Mouse (Mus musculus) hindbrain, embryonic 10.5 days (tissue): ENCODE data around the gene Bri3. TPM values are rescaled to one million over a fixed set of nuclear protein-coding genes. Genes with fewer than 3 reads are reported as not detected.

ENCODE experiments used
- DNase-seq: peaks from one replicate; pipeline ENCODE4 v3.0.0-alpha.2; 2017; ENCODE audit warnings: low spot score
- H3K27ac ChIP-seq: fragments of 300-500 bp; sonication (generic); 2 replicates; pipeline ENCODE4 v1.5.1; 2016; ENCODE audit warnings: mild to moderate bottlenecking, moderate library complexity
- H3K27me3 ChIP-seq: fragments of 300-500 bp; sonication (generic); 2 replicates; pipeline ENCODE4 v1.6.1; 2016; ENCODE audit warnings: mild to moderate bottlenecking; ENCODE audit not compliant: poor library complexity, insufficient read depth, severe bottlenecking
- H3K36me3 ChIP-seq: fragments of 300-500 bp; sonication (generic); 2 replicates; pipeline ENCODE4 v1.6.1; 2016; ENCODE audit warnings: mild to moderate bottlenecking, moderate library complexity
- H3K4me1 ChIP-seq: fragments of 300-500 bp; sonication (generic); replicated peaks from 2 replicates; pipeline ENCODE4 v1.6.1; 2016; ENCODE audit warnings: mild to moderate bottlenecking
- H3K4me3 ChIP-seq: fragments of 300-500 bp; sonication (generic); 2 replicates; pipeline ENCODE4 v1.5.1; 2016; ENCODE audit warnings: mild to moderate bottlenecking, moderate library complexity
- H3K9me3 ChIP-seq: fragments of 300-500 bp; sonication (generic); 2 replicates; pipeline ENCODE4 v1.6.1; 2016; ENCODE audit warnings: mild to moderate bottlenecking, moderate library complexity
- WGBS: fragments of 180-500 bp; shearing (Covaris S2); methylation state at CpG from one replicate; pipeline ENCODE4 v1.1.7; 2016; 5-methylcytosine and 5-hydroxymethylcytosine counted together
- polyA plus RNA-seq: library from polyadenylated mRNA; unstranded; fragments of >200 nt; fragmentation: Nextera tagmentation; extraction: Ambion mirVana; gene quantifications from 2 replicates; pipeline ENCODE4 v1.2.1, GENCODE M21; 2016

The Bri3 gene
- polyA plus RNA-seq: 115 and 157 TPM in 2 replicates

DNA sequence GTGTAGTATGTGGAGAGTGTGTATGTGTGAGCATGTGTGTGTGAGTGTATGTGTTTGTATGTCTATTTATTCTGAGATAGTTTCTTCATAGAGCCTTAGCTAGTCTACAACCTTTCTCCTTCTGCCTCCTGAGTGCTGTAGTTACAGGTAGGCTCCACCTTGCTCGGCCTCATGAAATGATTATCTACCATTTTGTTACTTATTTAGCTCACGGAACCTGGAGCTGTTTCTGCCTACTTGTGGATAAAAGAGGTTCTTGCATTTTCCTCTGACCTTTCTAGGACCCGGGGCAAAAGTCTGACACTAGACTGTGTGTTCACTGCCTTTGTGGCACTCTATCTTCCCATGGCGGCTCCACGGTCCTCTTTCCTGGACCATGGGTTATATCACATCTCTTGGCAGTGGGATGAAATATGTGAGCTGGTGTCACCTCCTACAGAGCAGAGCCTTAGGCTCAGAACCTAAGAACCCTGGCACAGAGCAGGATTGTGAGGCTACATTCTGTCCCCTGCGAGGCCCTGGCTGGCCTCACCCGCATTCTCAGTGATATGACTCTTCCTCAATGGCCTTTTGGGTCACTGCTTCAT lies at the start of gene Bri3:
Gene Bri3, plus strand, starts transcription at position 537 of the 587 bp plus-strand sequence.
- Histone ChIP-seq H3K4me1 (no peaks in the 10 kb centered on the region), H3K9me3 (no peaks in the 10 kb centered on the region), H3K4me3 (no peak within 1 kb of the TSS), H3K27ac (no peak within 1 kb of the TSS), H3K27me3 (no peaks in the 10 kb centered on the region), H3K36me3 (no peaks in the 10 kb centered on the region)
- 88% methylated on average over 7 of the region's 7 CpGs for WGBS
- no peak for DNase-seq

DNA sequence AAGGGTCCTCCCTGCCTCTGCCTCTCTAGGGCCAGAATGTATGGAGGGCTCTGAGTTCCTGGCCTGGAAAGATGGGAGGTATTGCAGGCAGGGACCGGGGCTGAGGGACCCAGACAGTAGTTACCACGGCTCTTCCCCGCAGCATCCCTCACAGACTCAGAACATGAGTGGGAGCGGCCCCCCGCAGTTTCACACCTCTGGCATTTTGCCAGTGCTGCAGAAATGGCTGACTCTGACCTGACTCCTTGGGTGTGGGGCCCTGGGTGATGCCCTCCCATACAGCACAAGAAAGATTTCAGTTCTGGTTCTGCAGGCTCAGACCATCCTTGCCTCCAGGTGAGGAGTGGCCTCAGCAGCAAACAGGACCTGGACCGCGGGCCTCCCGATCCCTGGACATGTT lies 48.7 kb upstream of the Bri3 start:
- Histone ChIP-seq H3K9me3 (no peaks in the 10 kb centered on the region), H3K27me3 (no peaks in the 10 kb centered on the region), H3K36me3 (peaks cover 32% of the 10 kb centered on the region), H3K4me3 (no peak overlapping the region), H3K27ac (no peak overlapping the region), H3K4me1 (peaks cover 30% of the 10 kb centered on the region)
- WGBS: 89% methylated on average over 8 of the region's 8 CpGs
- no peak for DNase-seq

DNA sequence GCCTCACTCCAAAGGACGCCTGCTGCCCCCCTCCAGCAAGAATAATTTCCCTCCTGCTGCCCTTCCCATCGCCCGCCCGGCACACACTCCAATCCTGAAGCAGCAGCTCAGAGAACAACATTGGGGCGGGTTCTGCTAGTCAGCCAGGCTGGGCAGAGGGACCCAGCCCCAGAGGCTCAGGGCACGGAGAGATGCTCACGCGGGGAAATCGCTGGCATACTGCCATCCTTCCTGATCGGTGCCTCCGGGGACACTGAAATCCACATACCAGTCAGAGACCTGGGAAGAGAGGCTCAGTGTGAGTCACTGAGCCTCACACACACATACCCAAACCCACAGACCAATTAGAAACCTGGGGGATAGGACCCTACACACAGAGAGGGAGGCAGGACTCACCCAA lies 43.6 kb upstream of the Bri3 start:
- WGBS: 90% methylated on average over 11 of the region's 11 CpGs
- H3K27me3 ChIP-seq: no peaks in the 10 kb centered on the region
- H3K9me3 ChIP-seq: peaks cover 7% of the 10 kb centered on the region; the same call in 1 of the 2 replicates
- H3K4me3 ChIP-seq: no peak overlapping the region
- DNase-seq: no peak
- peaks cover 6% of the 10 kb centered on the region; the same call in 1 of the 2 replicates for H3K4me1 ChIP-seq
- H3K36me3 ChIP-seq: peaks cover 75% of the 10 kb centered on the region
- no peak overlapping the region for H3K27ac ChIP-seq

DNA sequence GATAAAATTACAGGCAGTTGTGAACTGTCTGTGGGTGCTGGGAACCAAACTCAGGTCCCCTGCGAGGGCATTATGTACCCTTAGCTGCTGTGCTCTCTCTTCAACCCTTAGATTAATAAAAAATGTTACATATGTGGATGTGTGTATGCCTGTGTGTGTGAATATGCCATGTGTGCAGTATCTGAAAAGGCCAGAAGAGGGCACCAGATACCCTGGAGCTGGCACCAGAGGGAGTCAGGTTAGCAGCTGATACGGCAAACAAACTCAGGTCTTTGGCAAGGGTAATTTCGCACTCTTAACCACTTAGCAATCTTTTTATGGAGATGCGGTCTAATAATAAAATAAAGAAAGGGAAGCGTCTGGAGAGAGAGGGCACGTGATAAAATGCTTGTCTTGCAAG lies 41.8 kb upstream of the Bri3 start:
- Histone ChIP-seq H3K27ac (no peak overlapping the region), H3K4me3 (no peak overlapping the region), H3K9me3 (peaks cover 7% of the 10 kb centered on the region; the same call in 1 of the 2 replicates), H3K27me3 (no peaks in the 10 kb centered on the region), H3K36me3 (peaks cover 81% of the 10 kb centered on the region), H3K4me1 (no peaks in the 10 kb centered on the region)
- no peak for DNase-seq
- 93% methylated on average over 6 of the region's 6 CpGs for WGBS

DNA sequence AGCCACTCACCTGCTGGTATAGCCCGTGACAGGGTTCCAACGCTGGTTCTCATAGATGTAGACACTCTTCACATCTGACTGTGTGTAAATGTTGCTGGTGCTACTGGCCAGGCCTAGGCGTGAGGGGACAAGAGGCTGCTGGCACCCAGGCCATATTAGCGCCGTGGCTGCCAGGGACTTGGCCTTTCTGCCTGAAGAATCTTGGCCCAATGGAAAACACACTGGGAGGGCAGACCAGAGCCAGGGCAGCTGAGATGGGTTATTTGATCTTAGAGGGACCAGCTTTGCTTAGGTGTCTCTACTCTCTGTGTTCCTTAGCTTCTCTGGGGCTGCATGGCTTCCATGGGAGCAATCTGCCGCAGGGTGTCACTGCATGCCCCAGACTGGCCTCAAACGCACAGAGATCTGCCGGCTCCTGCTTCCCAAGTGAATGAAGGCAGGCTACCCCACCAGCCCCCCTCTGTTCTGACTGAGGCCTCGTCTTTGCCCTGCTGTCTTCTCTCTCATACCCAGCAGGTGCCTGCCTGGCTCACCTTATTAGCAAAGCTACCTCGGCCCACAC lies 40.8 kb upstream of the Bri3 start:
- WGBS: 87% methylated on average over 10 of the region's 10 CpGs
- Histone ChIP-seq H3K36me3 (peaks cover 82% of the 10 kb centered on the region), H3K4me1 (no peaks in the 10 kb centered on the region), H3K27ac (no peak overlapping the region), H3K9me3 (peaks cover 7% of the 10 kb centered on the region; the same call in 1 of the 2 replicates), H3K27me3 (no peaks in the 10 kb centered on the region), H3K4me3 (no peak overlapping the region)
- DNase-seq: no peak

DNA sequence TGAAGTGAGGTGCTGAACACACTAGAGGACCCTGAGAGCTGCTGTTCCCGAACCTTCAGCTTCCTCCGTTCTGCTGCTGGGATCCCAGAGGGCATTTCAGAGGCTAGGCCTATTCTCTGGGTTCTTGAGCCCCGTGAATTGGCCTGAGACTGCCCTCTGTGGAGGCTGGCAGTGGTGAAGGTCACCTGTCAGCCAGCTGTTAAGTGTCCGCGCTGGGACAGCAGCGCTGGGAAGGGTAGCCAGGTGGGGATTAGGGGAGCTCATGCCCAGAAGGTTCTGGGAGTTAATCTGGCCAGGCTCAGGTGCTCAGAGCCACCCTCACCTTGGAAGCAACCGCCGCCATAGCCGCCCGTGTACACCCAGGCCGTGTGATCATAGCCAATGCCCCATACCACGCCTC lies 39.9 kb upstream of the Bri3 start:
- no peak overlapping the region for H3K27ac ChIP-seq
- no peak for DNase-seq
- no peaks in the 10 kb centered on the region for H3K4me1 ChIP-seq
- no peak overlapping the region for H3K4me3 ChIP-seq
- 95% methylated on average over 12 of the region's 12 CpGs for WGBS
- peaks cover 7% of the 10 kb centered on the region; the same call in 1 of the 2 replicates for H3K9me3 ChIP-seq
- H3K27me3 ChIP-seq: no peaks in the 10 kb centered on the region
- H3K36me3 ChIP-seq: peaks cover 84% of the 10 kb centered on the region

DNA sequence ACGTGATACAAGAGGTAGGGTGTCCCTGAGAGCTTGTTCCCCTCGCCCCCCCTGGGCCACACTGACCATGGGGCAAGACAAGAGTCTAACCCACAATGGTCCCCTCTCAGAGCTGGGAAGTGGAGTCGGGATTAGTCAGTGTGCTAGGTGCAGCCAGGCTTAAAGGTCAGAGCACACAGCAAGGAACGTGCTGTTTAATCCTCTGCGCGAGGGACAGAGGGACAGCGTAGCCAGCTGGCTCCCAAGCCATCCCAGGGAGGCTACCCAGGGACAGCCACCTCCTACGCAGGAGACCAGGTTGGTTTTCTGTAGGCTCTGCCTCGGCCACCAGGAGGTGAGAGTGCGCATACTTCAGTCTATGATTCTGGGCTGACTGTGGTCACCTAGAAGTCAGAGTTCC lies 39.3 kb upstream of the Bri3 start:
- no peak overlapping the region for H3K4me3 ChIP-seq
- no peaks in the 10 kb centered on the region for H3K27me3 ChIP-seq
- no peak for DNase-seq
- WGBS: 74% methylated on average over 10 of the region's 10 CpGs
- no peak overlapping the region for H3K27ac ChIP-seq
- peaks cover 87% of the 10 kb centered on the region for H3K36me3 ChIP-seq
- H3K9me3 ChIP-seq: peaks cover 7% of the 10 kb centered on the region; the same call in 1 of the 2 replicates
- H3K4me1 ChIP-seq: no peaks in the 10 kb centered on the region

DNA sequence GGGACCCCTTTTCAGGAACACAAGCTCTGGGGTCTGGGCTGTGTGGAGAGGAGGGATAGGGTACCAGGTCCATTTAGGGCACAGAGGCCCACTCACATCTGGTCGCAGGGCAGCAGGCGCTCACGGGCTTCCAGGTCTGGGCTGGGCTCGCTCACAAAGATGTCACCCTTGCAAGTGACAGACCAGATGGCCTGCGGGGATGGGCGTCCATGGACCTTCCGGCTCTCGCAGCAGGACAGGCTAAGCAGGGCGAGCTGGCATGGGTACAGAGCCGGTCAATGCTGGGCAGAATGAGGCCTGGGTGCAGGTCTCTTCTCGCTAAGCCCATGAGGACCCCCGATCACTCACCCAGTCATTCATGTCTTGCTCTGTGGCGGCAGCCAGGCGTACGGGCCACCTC lies 38.2 kb upstream of the Bri3 start:
- peaks cover 87% of the 10 kb centered on the region for H3K36me3 ChIP-seq
- 94% methylated on average over 15 of the region's 15 CpGs for WGBS

DNA sequence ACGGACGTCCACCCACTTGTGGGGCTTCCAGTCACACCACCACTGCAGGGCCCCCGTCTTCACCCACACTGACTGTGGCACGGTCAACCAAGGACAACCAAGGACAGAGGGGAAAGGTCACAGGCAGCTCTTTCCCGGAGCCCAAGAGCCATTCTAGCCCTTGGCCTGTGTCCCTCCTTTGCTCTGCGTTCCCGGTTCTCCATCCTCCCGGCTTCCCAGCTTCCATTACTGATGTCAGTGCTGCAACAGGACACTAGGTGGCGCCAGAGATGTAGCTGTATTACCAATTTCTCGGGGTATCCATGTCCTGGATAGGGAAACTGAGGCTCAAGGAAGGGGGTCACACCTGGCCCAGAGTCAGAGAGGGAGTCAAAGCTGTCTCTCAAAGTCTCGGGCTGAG lies 36.8 kb upstream of the Bri3 start:
- no peaks in the 10 kb centered on the region for H3K4me1 ChIP-seq
- no peak overlapping the region for H3K4me3 ChIP-seq
- H3K9me3 ChIP-seq: peaks cover 3% of the 10 kb centered on the region; the same call in 1 of the 2 replicates
- DNase-seq: peak; percentile 46
- WGBS: 53% methylated on average over 11 of the region's 11 CpGs
- peaks cover 90% of the 10 kb centered on the region for H3K36me3 ChIP-seq
- no peaks in the 10 kb centered on the region for H3K27me3 ChIP-seq
- no peak overlapping the region for H3K27ac ChIP-seq

More for the DNA sequence above, 38.2 kb upstream of the Bri3 start:
- no peak overlapping the region for H3K27ac ChIP-seq
- no peak overlapping the region for H3K4me3 ChIP-seq
- no peaks in the 10 kb centered on the region for H3K4me1 ChIP-seq
- no peak for DNase-seq
- peaks cover 7% of the 10 kb centered on the region; the same call in 1 of the 2 replicates for H3K9me3 ChIP-seq
- no peaks in the 10 kb centered on the region for H3K27me3 ChIP-seq

DNA sequence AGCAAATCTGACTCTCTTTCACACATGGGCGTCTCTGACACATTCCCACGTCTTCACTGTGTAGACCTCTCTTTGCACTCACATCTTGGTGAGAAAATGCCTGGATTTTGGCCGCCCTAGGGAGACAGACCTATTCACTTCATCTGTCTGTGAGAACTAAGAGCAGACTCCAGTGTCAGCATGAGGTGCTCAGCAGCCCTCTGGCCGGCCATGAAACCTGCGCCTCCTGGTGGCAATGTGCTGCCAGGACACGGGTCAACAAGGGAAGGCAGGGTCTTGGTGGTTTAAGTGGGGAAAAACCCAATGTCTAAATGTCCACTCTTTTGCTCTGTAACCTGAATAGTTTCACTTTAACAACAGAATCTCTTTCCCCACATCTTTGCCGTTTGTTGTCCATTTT lies 29.8 kb upstream of the Bri3 start:
- Histone ChIP-seq H3K4me1 (peaks cover 13% of the 10 kb centered on the region), H3K4me3 (no peak overlapping the region), H3K9me3 (no peaks in the 10 kb centered on the region), H3K27ac (no peak overlapping the region), H3K27me3 (no peaks in the 10 kb centered on the region), H3K36me3 (peaks cover 85% of the 10 kb centered on the region)
- DNase-seq: peak; percentile 69
- 34% methylated on average over 7 of the region's 7 CpGs for WGBS

DNA sequence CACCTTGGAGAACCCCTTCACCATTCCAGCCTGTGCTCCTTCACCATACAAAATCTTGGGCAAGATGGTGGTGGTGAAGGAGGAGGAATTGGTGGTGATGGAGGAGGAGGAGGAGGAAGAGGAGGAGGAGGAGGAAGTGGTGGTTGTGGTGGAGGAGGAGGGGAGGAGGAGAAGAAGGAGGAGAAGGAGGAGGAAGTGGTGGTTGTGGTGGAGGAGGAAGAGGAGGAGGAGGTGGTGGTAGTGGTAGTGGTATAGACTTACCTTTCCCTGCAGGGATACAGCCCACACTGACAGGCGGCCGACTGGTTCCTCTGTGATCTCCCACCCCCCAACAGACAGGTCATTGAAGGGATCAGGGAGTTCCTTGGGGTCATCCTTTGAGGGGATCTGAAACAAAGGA lies 28.2 kb upstream of the Bri3 start:
- peaks cover 70% of the 10 kb centered on the region for H3K36me3 ChIP-seq
- 82% methylated on average over 2 of the region's 2 CpGs for WGBS
- no peaks in the 10 kb centered on the region for H3K27me3 ChIP-seq
- H3K9me3 ChIP-seq: no peaks in the 10 kb centered on the region
- no peak for DNase-seq
- H3K27ac ChIP-seq: no peak overlapping the region
- peaks cover 21% of the 10 kb centered on the region for H3K4me1 ChIP-seq
- no peak overlapping the region for H3K4me3 ChIP-seq

DNA sequence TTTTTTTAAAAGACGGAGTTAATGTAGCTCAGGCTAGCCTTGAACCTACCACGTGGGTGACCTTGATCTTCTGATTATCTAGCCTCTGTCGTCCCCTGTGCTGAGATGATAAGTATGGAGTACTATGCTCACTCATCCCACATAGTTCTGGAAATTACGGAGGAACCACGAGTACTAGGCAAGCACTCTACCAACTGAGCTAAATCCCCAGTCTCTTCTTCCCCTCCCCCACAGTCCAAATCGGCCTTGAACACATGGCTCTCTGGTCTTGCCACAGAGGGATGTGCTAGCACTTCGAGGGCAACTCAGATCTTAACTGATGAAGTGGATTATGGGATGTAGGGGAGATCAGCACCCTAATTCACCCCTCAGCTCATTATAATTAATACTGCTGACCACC lies 26.2 kb upstream of the Bri3 start:
- H3K4me1 ChIP-seq: peaks cover 38% of the 10 kb centered on the region
- WGBS: 91% methylated on average over 7 of the region's 7 CpGs
- no peak for DNase-seq
- H3K4me3 ChIP-seq: no peak overlapping the region
- H3K36me3 ChIP-seq: peaks cover 50% of the 10 kb centered on the region
- no peaks in the 10 kb centered on the region for H3K27me3 ChIP-seq
- H3K9me3 ChIP-seq: no peaks in the 10 kb centered on the region
- no peak overlapping the region for H3K27ac ChIP-seq

DNA sequence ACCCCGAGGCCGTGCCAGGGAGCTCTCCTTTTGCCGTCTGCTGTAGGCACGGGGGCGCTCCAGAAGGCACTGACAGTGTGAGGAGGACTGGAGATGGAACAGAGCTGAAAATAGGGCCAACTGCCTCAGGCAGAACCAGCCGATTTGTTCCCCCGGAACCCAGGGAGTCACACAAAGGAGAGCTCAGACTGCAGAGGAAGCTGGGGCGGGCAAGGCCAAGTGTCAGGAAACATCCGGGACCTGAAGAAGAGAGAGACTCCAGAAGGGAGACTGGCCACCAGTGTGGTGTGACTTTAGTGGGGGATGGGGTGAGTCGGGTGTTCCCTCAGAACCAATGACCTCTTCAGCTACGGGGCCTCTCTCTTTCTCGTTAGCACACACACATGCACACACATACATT lies 24.9 kb upstream of the Bri3 start:
- H3K27ac ChIP-seq: peak overlapping the region; percentile 64
- H3K4me3 ChIP-seq: no peak overlapping the region
- WGBS: 74% methylated on average over 12 of the region's 12 CpGs
- peaks cover 43% of the 10 kb centered on the region for H3K4me1 ChIP-seq
- H3K27me3 ChIP-seq: no peaks in the 10 kb centered on the region
- H3K36me3 ChIP-seq: peaks cover 37% of the 10 kb centered on the region
- H3K9me3 ChIP-seq: no peaks in the 10 kb centered on the region
- DNase-seq: peak; percentile 25
